In the genomic region with DNA sequence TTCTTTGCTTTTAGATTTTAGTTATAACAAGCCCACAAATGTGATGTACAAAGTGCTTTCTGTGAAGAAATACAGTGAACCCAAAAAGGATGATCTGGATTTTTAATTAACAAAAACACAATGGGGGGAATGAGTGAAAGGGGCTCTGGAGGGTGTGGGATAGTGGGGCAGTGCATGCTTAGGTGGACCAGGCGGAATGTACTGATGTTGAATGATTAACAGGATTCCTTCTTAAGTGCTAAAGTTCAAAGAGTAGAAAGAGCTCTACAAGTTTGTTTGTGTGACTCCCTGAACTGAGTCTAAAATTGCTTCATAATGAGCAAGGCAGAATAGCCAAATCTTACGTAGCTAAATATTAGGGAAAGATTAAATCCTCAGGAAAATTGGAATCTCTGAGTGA, we compare ENCODE assay signal across 15 mouse cellular contexts.
"Had no signal": no experiment of that assay in that cellular context is flagged by ENCODE, and none has a peak within 500 bp of the region (broad histone marks: within the 10 kb centered on the region; RNA-seq: fewer than 3 reads in every experiment).

No protein-coding gene starts in this region.

- H3K9ac ChIP-seq: limb, embryonic 12.5 days; liver, embryonic 14.5 days; lung, embryonic 14.5 days; neural tube, embryonic 12.5 days; stomach, embryonic 15.5 days had no signal

- ATAC-seq: hindbrain, postnatal 0 days had no signal

- H3K4me3 ChIP-seq: limb, embryonic 12.5 days; midbrain, embryonic 10.5 days; neural tube, embryonic 12.5 days; stomach, embryonic 15.5 days had no signal

- H3K27ac ChIP-seq: hindbrain, postnatal 0 days; limb, embryonic 12.5 days; liver, embryonic 14.5 days; midbrain, embryonic 10.5 days; neural tube, embryonic 12.5 days; stomach, embryonic 15.5 days had no signal

- H3K9me3 ChIP-seq: limb, embryonic 12.5 days; midbrain, embryonic 10.5 days; neural tube, embryonic 12.5 days; stomach, embryonic 15.5 days had no signal

- DNase-seq: liver; lung, embryonic 14.5 days; lung, postnatal 10 days; lung, postnatal 4 days; midbrain, embryonic 14.5 days; retina, postnatal 1 day; right cerebral cortex, postnatal 4 days; spleen, adult 18-20 months; thymus, postnatal 36 days had no signal

- H3K4me1 ChIP-seq: limb, embryonic 12.5 days; midbrain, embryonic 10.5 days; neural tube, embryonic 12.5 days; stomach, embryonic 15.5 days had no signal

- H3K4me2 ChIP-seq: limb, embryonic 12.5 days; lung, embryonic 14.5 days; neural tube, embryonic 12.5 days; stomach, embryonic 15.5 days had no signal

- H3K36me3 ChIP-seq: limb, embryonic 12.5 days; midbrain, embryonic 10.5 days; neural tube, embryonic 12.5 days; stomach, embryonic 15.5 days had no signal

- H3K27me3 ChIP-seq: limb, embryonic 12.5 days; neural tube, embryonic 12.5 days; stomach, embryonic 15.5 days had no signal
